Mouse (Mus musculus): ENCODE measurements around the gene Ctdspl.

GRCm38 (mm10) chr9:118949654-118950053, 23.4 kb downstream of the Ctdspl start:
- TF ChIP-seq CTCF (IDR thresholded peaks at IDR 0.05; ENCODE audit: low read depth) (no peak), EP300 (IDR thresholded peaks at IDR 0.05; ENCODE audit: low read depth) (no peak)
